Mouse (Mus musculus) ES-E14 (cell line): ENCODE measurements around the gene Slxl1. TPM values are rescaled to one million over a fixed set of nuclear protein-coding genes. Genes with fewer than 3 reads are reported as not detected.
"Not testable (repeated sequence)": the region's sequence is repeated elsewhere in the genome, so short reads cannot be mapped to it uniquely, and the experiment has no call there.

ENCODE experiments used
- DNase-seq: peaks from one replicate; pipeline ENCODE4 v3.0.0-alpha.2; 2013; ENCODE audit warnings: low read depth, low spot score
- H3K27ac ChIP-seq: 2 replicates; pipeline ENCODE4 v1.5.1; 2012; ENCODE audit warnings: low read depth, mild to moderate bottlenecking, low read length, moderate library complexity, mixed read lengths; ENCODE audit not compliant: poor library complexity, insufficient read depth, severe bottlenecking
- H3K36me3 ChIP-seq: 2 replicates; pipeline ENCODE4 v1.6.1; 2012; ENCODE audit warnings: mild to moderate bottlenecking, low read length, moderate library complexity, mixed read lengths; ENCODE audit not compliant: control insufficient read depth, poor library complexity, insufficient read depth, severe bottlenecking
- H3K4me1 ChIP-seq, 2 experiments: fragments of 150-350 bp in 1 of 2; sonication (generic) in 1 of 2; 2 replicates each; pipeline ENCODE4 v1.6.1; 2012; ENCODE audit warnings: low read length in 2 of 2, mild to moderate bottlenecking in 1 of 2, mixed read lengths in 1 of 2; ENCODE audit not compliant: control insufficient read depth in 2 of 2, insufficient read depth in 2 of 2, poor library complexity in 1 of 2
- H3K4me3 ChIP-seq, 2 experiments: fragments of 150-350 bp in 1 of 2; sonication (generic) in 1 of 2; 2 replicates each; pipeline ENCODE4 v1.5.1; 2012; ENCODE audit warnings: low read length in 2 of 2, low read depth in 1 of 2, mild to moderate bottlenecking in 1 of 2, mixed read lengths in 1 of 2; ENCODE audit not compliant: insufficient read depth in 1 of 2, poor library complexity in 1 of 2, severe bottlenecking in 1 of 2
- H3K9ac ChIP-seq: 2 replicates; pipeline ENCODE4 v1.6.1; 2012; ENCODE audit warnings: low read depth, mild to moderate bottlenecking, low read length, mixed read lengths; ENCODE audit not compliant: poor library complexity, insufficient read depth, severe bottlenecking
- H3K9me3 ChIP-seq: fragments of 150-350 bp; sonication (generic); 2 replicates; pipeline ENCODE4 v1.6.1; 2012; ENCODE audit warnings: low read depth, mild to moderate bottlenecking, low read length; ENCODE audit not compliant: control insufficient read depth, insufficient read depth
- in situ Hi-C, 2 experiments: fragments of 600-800 bp; cut with MboI; formaldehyde crosslinking; loops; one replicate each; pipeline ENCODE4 v1.15.1; 2025; ENCODE audit warnings: low sequenced_read_pairs in 2 of 2, inconsistent platforms in 1 of 2; ENCODE audit not compliant: unreplicated experiment in 2 of 2
- total RNA-seq: library from RNA; depleted of rRNA; stranded (reverse); fragments of 300-350 nt; gene quantifications from 2 replicates; pipeline ENCODE4 v1.2.3, GENCODE M21; 2012; rRNA removed

Gene Slxl1
- not detected in 2 replicates for total RNA-seq

- H3K36me3 ChIP-seq, H3K9ac ChIP-seq, H3K4me3 ChIP-seq, H3K9me3 ChIP-seq, DNase-seq, in situ Hi-C loops, H3K4me1 ChIP-seq, H3K27ac ChIP-seq: not testable (repeated sequence)
Observed at GRCm38 (mm10) chrX:55226576-55226975, at the start of gene Slxl1. Slxl1 (plus strand) TSS chrX:55226876.
